Mouse (Mus musculus) spleen, adult 2 months (tissue): ENCODE measurements at regions not wholly inside any gene's neighbourhood (a gene's known extent, or its start where the extent isn't known, plus 50 kb on each side); places are given as distances from the start of the nearest gene placed in this dataset.

ENCODE experiments used
- DNase-seq, 2 experiments: peaks; one replicate each; pipeline versions ENCODE4 v3.0.0 to v3.0.0-alpha.2; 2012 to 2021; ENCODE audit warnings: low spot score in 2 of 2, low read depth in 1 of 2
- H3K27ac ChIP-seq: fragments of 200-500 bp; 2 replicates; pipeline ENCODE4 v1.5.1; 2012; ENCODE audit warnings: low read length, inconsistent platforms; ENCODE audit not compliant: insufficient read depth
- H3K27me3 ChIP-seq: fragments of 200-500 bp; 2 replicates; pipeline ENCODE4 v1.6.1; 2012; ENCODE audit warnings: mild to moderate bottlenecking, moderate library complexity, low read length, inconsistent platforms; ENCODE audit not compliant: control insufficient read depth, insufficient read depth
- H3K36me3 ChIP-seq: fragments of 200-500 bp; 2 replicates; pipeline ENCODE4 v1.6.1; 2012; ENCODE audit warnings: mild to moderate bottlenecking, low read length, inconsistent platforms; ENCODE audit not compliant: control insufficient read depth, insufficient read depth
- H3K4me1 ChIP-seq: fragments of 200-500 bp; 2 replicates; pipeline ENCODE4 v1.6.1; 2011; ENCODE audit warnings: inconsistent platforms; ENCODE audit not compliant: control insufficient read depth, insufficient read depth, insufficient read length
- H3K4me3 ChIP-seq: fragments of 200-500 bp; 2 replicates; pipeline ENCODE4 v1.5.1; 2011; ENCODE audit warnings: mild to moderate bottlenecking, inconsistent platforms; ENCODE audit not compliant: insufficient read depth, insufficient read length; ENCODE audit errors: extremely low read depth
- CTCF ChIP-seq: fragments of 200-500 bp; IDR thresholded peaks from 2 replicates; pipeline ENCODE4 v1.5.1; 2011; ENCODE audit warnings: mild to moderate bottlenecking, inconsistent platforms; ENCODE audit not compliant: insufficient read depth, insufficient read length, insufficient replicate concordance; ENCODE audit errors: extremely low read depth
- POLR2A ChIP-seq: fragments of 200-500 bp; IDR thresholded peaks from 2 replicates; pipeline ENCODE4 v1.6.1; 2011; ENCODE audit warnings: low read depth, low read length, inconsistent platforms
- WGBS: fragments of 180-500 bp; shearing (Covaris S2); methylation state at CpG from one replicate; pipeline ENCODE4 v1.1.7; 2018; 5-methylcytosine and 5-hydroxymethylcytosine counted together

GRCm38 (mm10) chr3:38084548-38084947 is 360.3 kb upstream of the Gm5148 start:
- WGBS: 88% methylated on average over 6 of the region's 6 CpGs
- Histone ChIP-seq H3K27me3 (no peaks in the 10 kb centered on the region), H3K4me3 (no peak overlapping the region), H3K4me1 (no peaks in the 10 kb centered on the region), H3K36me3 (no peaks in the 10 kb centered on the region), H3K27ac (no peak overlapping the region)
- DNase-seq: no peak
- no peak for TF ChIP-seq POLR2A
- no peak for TF ChIP-seq CTCF

- WGBS: 96% methylated on average over 11 of the region's 11 CpGs
These were observed 358.1 kb upstream of the Gm5148 start for GRCm38 (mm10) chr3:38082386-38082785.

GRCm38 (mm10) chr3:38076835-38077234 is 352.5 kb upstream of the Gm5148 start:
- TF ChIP-seq CTCF (no peak), POLR2A (no peak)
- no peaks in the 10 kb centered on the region for H3K4me1 ChIP-seq
- H3K4me3 ChIP-seq: no peak overlapping the region
- no peak overlapping the region for H3K27ac ChIP-seq
- H3K36me3 ChIP-seq: no peaks in the 10 kb centered on the region
- DNase-seq: no peak
- 19% methylated on average over 1 of the region's 1 CpGs for WGBS
- H3K27me3 ChIP-seq: no peaks in the 10 kb centered on the region

More at GRCm38 (mm10) chr3:38082386-38082785, 358.1 kb upstream of the Gm5148 start:
- H3K36me3 ChIP-seq: no peaks in the 10 kb centered on the region
- H3K4me3 ChIP-seq: no peak overlapping the region
- TF ChIP-seq POLR2A (no peak), CTCF (no peak)
- no peaks in the 10 kb centered on the region for H3K4me1 ChIP-seq
- H3K27me3 ChIP-seq: no peaks in the 10 kb centered on the region
- H3K27ac ChIP-seq: no peak overlapping the region
- no peak for DNase-seq

- no peak for DNase-seq
- no peaks in the 10 kb centered on the region for H3K4me1 ChIP-seq
- H3K36me3 ChIP-seq: no peaks in the 10 kb centered on the region
- H3K4me3 ChIP-seq: no peak overlapping the region
- 94% methylated on average over 4 of the region's 4 CpGs for WGBS
- TF ChIP-seq CTCF (no peak), POLR2A (no peak)
- H3K27ac ChIP-seq: no peak overlapping the region
- H3K27me3 ChIP-seq: no peaks in the 10 kb centered on the region
These were observed 349.7 kb upstream of the Gm5148 start for GRCm38 (mm10) chr3:38073946-38074345.

GRCm38 (mm10) chr3:38055627-38056026 is 331.3 kb upstream of the Gm5148 start:
- no peak for TF ChIP-seq POLR2A
- TF ChIP-seq CTCF: no peak
- WGBS: 79% methylated on average over 9 of the region's 9 CpGs

GRCm38 (mm10) chr3:38052941-38053340 is 328.7 kb upstream of the Gm5148 start:
- WGBS: 91% methylated on average over 7 of the region's 7 CpGs
- Histone ChIP-seq H3K27ac (no peak overlapping the region), H3K27me3 (no peaks in the 10 kb centered on the region), H3K4me3 (no peak overlapping the region), H3K4me1 (no peaks in the 10 kb centered on the region), H3K36me3 (no peaks in the 10 kb centered on the region)
- DNase-seq: no peak
- TF ChIP-seq POLR2A (no peak), CTCF (no peak)

More at GRCm38 (mm10) chr3:38055627-38056026, 331.3 kb upstream of the Gm5148 start:
- no peaks in the 10 kb centered on the region for H3K36me3 ChIP-seq
- no peak for DNase-seq
- no peak overlapping the region for H3K4me3 ChIP-seq
- no peaks in the 10 kb centered on the region for H3K4me1 ChIP-seq
- no peaks in the 10 kb centered on the region for H3K27me3 ChIP-seq
- no peak overlapping the region for H3K27ac ChIP-seq

- H3K36me3 ChIP-seq: no peaks in the 10 kb centered on the region
- H3K4me3 ChIP-seq: no peak overlapping the region
- no peak overlapping the region for H3K27ac ChIP-seq
- no peaks in the 10 kb centered on the region for H3K27me3 ChIP-seq
- DNase-seq: no peak
- TF ChIP-seq POLR2A: no peak
- no peak for TF ChIP-seq CTCF
- H3K4me1 ChIP-seq: peaks cover 4% of the 10 kb centered on the region; the same call in 1 of the 2 replicates
- WGBS: 94% methylated on average over 11 of the region's 11 CpGs
These were observed 327.5 kb upstream of the Gm5148 start for GRCm38 (mm10) chr3:38051748-38052147.

- H3K4me1 ChIP-seq: peaks cover 4% of the 10 kb centered on the region; the same call in 1 of the 2 replicates
- 77% methylated on average over 9 of the region's 9 CpGs for WGBS
- DNase-seq: no peak
- no peaks in the 10 kb centered on the region for H3K36me3 ChIP-seq
- H3K27ac ChIP-seq: no peak overlapping the region
- no peak for TF ChIP-seq CTCF
- TF ChIP-seq POLR2A: no peak
- H3K27me3 ChIP-seq: no peaks in the 10 kb centered on the region
- H3K4me3 ChIP-seq: no peak overlapping the region
These were observed 326.6 kb upstream of the Gm5148 start for GRCm38 (mm10) chr3:38050856-38051255.
